Mouse (Mus musculus) myocyte (in vitro differentiated cells): Measurements from ENCODE around the gene Bcl7b. TPM values are rescaled to one million over a fixed set of nuclear protein-coding genes. Genes with fewer than 3 reads are reported as not detected.
A peak's percentile ranks its signal among the peaks of the same experiment; 100 is the strongest.

Experiments
- H3K27me3 ChIP-seq: one replicate; pipeline ENCODE4 v1.6.1; 2011; ENCODE audit not compliant: control insufficient read depth, insufficient read depth, insufficient read length
- H3K36me3 ChIP-seq: one replicate; pipeline ENCODE4 v1.6.1; 2011; ENCODE audit not compliant: control insufficient read depth, insufficient read depth
- H3K4me2 ChIP-seq: one replicate; pipeline ENCODE4 v1.6.1; 2011; ENCODE audit warnings: low read depth, control low read depth
- H3K4me3 ChIP-seq: one replicate; pipeline ENCODE4 v1.5.1; 2011; ENCODE audit warnings: mild to moderate bottlenecking, control low read depth, moderate library complexity
- H3K79me2 ChIP-seq: one replicate; pipeline ENCODE4 v1.6.1; 2011; ENCODE audit not compliant: control insufficient read depth, insufficient read depth
- H3ac ChIP-seq: one replicate; pipeline ENCODE4 v1.6.1; 2011; ENCODE audit not compliant: control insufficient read depth, insufficient read length
- CEBPB ChIP-seq: IDR thresholded peaks from 2 replicates; pipeline ENCODE4 v1.6.1; 2011; ENCODE audit warnings: mild to moderate bottlenecking, moderate library complexity; ENCODE audit not compliant: poor library complexity, insufficient read depth, severe bottlenecking
- E2F4 ChIP-seq: IDR thresholded peaks from one replicate; pipeline ENCODE4 v1.6.1; 2011; ENCODE audit warnings: mild to moderate bottlenecking, control low read depth, moderate library complexity; ENCODE audit not compliant: insufficient read depth
- MAX ChIP-seq: IDR thresholded peaks from one replicate; pipeline ENCODE4 v1.6.1; 2011; ENCODE audit warnings: low read depth, mild to moderate bottlenecking, control low read depth
- MYOD1 ChIP-seq, 3 experiments: IDR thresholded peaks; one replicate each; pipeline ENCODE4 v1.6.1; 2011; ENCODE audit warnings: control low read depth in 2 of 3, low read depth in 2 of 3, mild to moderate bottlenecking in 2 of 3, moderate library complexity in 1 of 3; ENCODE audit not compliant: insufficient read length in 2 of 3, control insufficient read depth in 1 of 3
- MYOG ChIP-seq, 3 experiments: IDR thresholded peaks; one replicate each; pipeline ENCODE4 v1.6.1; 2011; ENCODE audit warnings: control low read depth in 2 of 3, low read depth in 2 of 3, mild to moderate bottlenecking in 2 of 3; ENCODE audit not compliant: insufficient read length in 2 of 3, control insufficient read depth in 1 of 3, insufficient read depth in 1 of 3
- POLR2A ChIP-seq: IDR thresholded peaks from one replicate; pipeline ENCODE4 v1.6.1; 2011; ENCODE audit warnings: low read depth, mild to moderate bottlenecking, control low read depth, moderate library complexity; ENCODE audit not compliant: insufficient read length
- POLR2AphosphoS2 ChIP-seq: IDR thresholded peaks from one replicate; pipeline ENCODE4 v1.6.1; 2011; ENCODE audit warnings: low read depth, control low read depth; ENCODE audit not compliant: insufficient read length
- REST ChIP-seq: IDR thresholded peaks from one replicate; pipeline ENCODE4 v1.6.1; 2011; ENCODE audit warnings: mild to moderate bottlenecking, control low read depth, moderate library complexity; ENCODE audit not compliant: insufficient read depth, insufficient read length
- SRF ChIP-seq: IDR thresholded peaks from one replicate; pipeline ENCODE4 v1.6.1; 2011; ENCODE audit warnings: low read depth; ENCODE audit not compliant: control insufficient read depth, insufficient read length
- TCF12 ChIP-seq: IDR thresholded peaks from one replicate; pipeline ENCODE4 v1.6.1; 2011; ENCODE audit warnings: mild to moderate bottlenecking, control low read depth; ENCODE audit not compliant: poor library complexity, insufficient read depth, severe bottlenecking
- TCF3 ChIP-seq: IDR thresholded peaks from one replicate; pipeline ENCODE4 v1.6.1; 2011; ENCODE audit warnings: low read depth, control low read depth; ENCODE audit not compliant: insufficient read length
- USF1 ChIP-seq: IDR thresholded peaks from one replicate; pipeline ENCODE4 v1.6.1; 2011; ENCODE audit warnings: low read depth, mild to moderate bottlenecking, control low read depth, moderate library complexity
- polyA plus RNA-seq: library from polyadenylated mRNA; unstranded; fragments of >200 nt; fragmentation: generic; extraction: Trizol; gene quantifications from one replicate; pipeline ENCODE4 v1.2.1, GENCODE M21; 2012; ENCODE audit warnings: missing spikeins

Bcl7b gene
- polyA plus RNA-seq, 1 experiment: 37.3 TPM

GRCm38 (mm10) chr5:135169479-135169878, 1.4 kb downstream of the Bcl7b start:
- Histone ChIP-seq H3K4me2 (peak overlapping the region; percentile 87), H3K27me3 (no peaks in the 10 kb centered on the region), H3K36me3 (no peaks in the 10 kb centered on the region), H3K4me3 (peak overlapping the region; percentile 62), H3ac (peak overlapping the region; percentile 96), H3K79me2 (peaks cover 17% of the 10 kb centered on the region)
- no peak for TF ChIP-seq REST
- no peak for TF ChIP-seq CEBPB

GRCm38 (mm10) chr5:135171688-135172220, 3.7 kb downstream of the Bcl7b start:
- no peak for TF ChIP-seq SRF
- TF ChIP-seq MYOD1 (IDR thresholded peaks at IDR 0.05; ENCODE audit: control insufficient read depth in 1 of 3, insufficient read length in 2 of 3, low read depth in 2 of 3): no peak
- TF ChIP-seq POLR2AphosphoS2: no peak
- no peak for TF ChIP-seq TCF3
- TF ChIP-seq E2F4: no peak
- no peaks in the 10 kb centered on the region for H3K27me3 ChIP-seq
- H3ac ChIP-seq: no peak overlapping the region
- no peaks in the 10 kb centered on the region for H3K36me3 ChIP-seq
- no peak overlapping the region for H3K4me3 ChIP-seq
- H3K79me2 ChIP-seq: peaks cover 17% of the 10 kb centered on the region
- H3K4me2 ChIP-seq: no peak overlapping the region

GRCm38 (mm10) chr5:135172986-135173385, 4.9 kb downstream of the Bcl7b start:
- no peaks in the 10 kb centered on the region for H3K27me3 ChIP-seq
- H3K4me2 ChIP-seq: no peak overlapping the region
- H3K79me2 ChIP-seq: peaks cover 17% of the 10 kb centered on the region
- no peak overlapping the region for H3ac ChIP-seq
- TF ChIP-seq E2F4 (no peak), MAX (no peak), MYOG (IDR thresholded peaks at IDR 0.05; ENCODE audit: control insufficient read depth in 1 of 3, insufficient read depth in 1 of 3, insufficient read length in 2 of 3, low read depth in 2 of 3) (no peak), SRF (no peak), CEBPB (no peak), TCF12 (no peak), TCF3 (no peak), POLR2A (no peak), USF1 (no peak), POLR2AphosphoS2 (no peak), REST (no peak), MYOD1 (IDR thresholded peaks at IDR 0.05; ENCODE audit: control insufficient read depth in 1 of 3, insufficient read length in 2 of 3, low read depth in 2 of 3) (no peak)
- no peaks in the 10 kb centered on the region for H3K36me3 ChIP-seq
- H3K4me3 ChIP-seq: no peak overlapping the region

- no peaks in the 10 kb centered on the region for H3K27me3 ChIP-seq
- peaks cover 9% of the 10 kb centered on the region for H3K36me3 ChIP-seq
These were observed 7.0 kb downstream of the Bcl7b start for GRCm38 (mm10) chr5:135175086-135175485.

GRCm38 (mm10) chr5:135178523-135178922, 10.4 kb downstream of the Bcl7b start:
- H3K4me2 ChIP-seq: no peak overlapping the region
- H3K36me3 ChIP-seq: peaks cover 20% of the 10 kb centered on the region
- H3K79me2 ChIP-seq: no peaks in the 10 kb centered on the region
- no peak for TF ChIP-seq USF1
- TF ChIP-seq MAX: no peak
- no peak for TF ChIP-seq E2F4
- TF ChIP-seq MYOG (IDR thresholded peaks at IDR 0.05; ENCODE audit: control insufficient read depth in 1 of 3, insufficient read depth in 1 of 3, insufficient read length in 2 of 3, low read depth in 2 of 3): no peak
- no peak for TF ChIP-seq TCF3
- TF ChIP-seq SRF: no peak
- no peak for TF ChIP-seq CEBPB
- no peak for TF ChIP-seq POLR2AphosphoS2
- TF ChIP-seq POLR2A: no peak
- TF ChIP-seq TCF12: no peak
- no peak for TF ChIP-seq MYOD1 (IDR thresholded peaks at IDR 0.05; ENCODE audit: control insufficient read depth in 1 of 3, insufficient read length in 2 of 3, low read depth in 2 of 3)
- TF ChIP-seq REST: no peak
- H3ac ChIP-seq: no peak overlapping the region
- H3K27me3 ChIP-seq: no peaks in the 10 kb centered on the region
- H3K4me3 ChIP-seq: no peak overlapping the region

More at GRCm38 (mm10) chr5:135175086-135175485, 7.0 kb downstream of the Bcl7b start:
- TF ChIP-seq MAX (no peak), USF1 (no peak), CEBPB (no peak)
- H3K79me2 ChIP-seq: peaks cover 4% of the 10 kb centered on the region
- H3K4me3 ChIP-seq: no peak overlapping the region
- no peak overlapping the region for H3ac ChIP-seq
- H3K4me2 ChIP-seq: no peak overlapping the region
